Mouse (Mus musculus) stomach, embryonic 16.5 days (tissue): ENCODE measurements around the gene Fcnb. TPM values are rescaled to one million over a fixed set of nuclear protein-coding genes. Genes with fewer than 3 reads are reported as not detected.

ENCODE experiments used
- ATAC-seq: fragments of 200-750 bp; cut with Nextera tagmentation; 2 replicates; pipeline ENCODE4 v1.8.0; 2017; ENCODE audit warnings: moderate number of reproducible peaks, moderate TSS enrichment; ENCODE audit not compliant: insufficient read depth, low FRiP score
- H3K27ac ChIP-seq: fragments of 300-500 bp; sonication (generic); 2 replicates; pipeline ENCODE4 v1.5.1; 2014; ENCODE audit warnings: low read length
- H3K27me3 ChIP-seq: fragments of 300-500 bp; sonication (generic); 2 replicates; pipeline ENCODE4 v1.6.1; 2014; ENCODE audit warnings: low read length, control low read depth, mixed read lengths; ENCODE audit not compliant: control insufficient read depth, insufficient read depth
- H3K36me3 ChIP-seq: fragments of 300-500 bp; sonication (generic); 2 replicates; pipeline ENCODE4 v1.6.1; 2014; ENCODE audit warnings: low read length; ENCODE audit not compliant: control insufficient read depth, insufficient read depth
- H3K4me1 ChIP-seq: fragments of 300-500 bp; sonication (generic); 2 replicates; pipeline ENCODE4 v1.6.1; 2014; ENCODE audit warnings: low read length, control low read depth, mixed read lengths; ENCODE audit not compliant: control insufficient read depth, insufficient read depth
- H3K4me2 ChIP-seq: fragments of 300-500 bp; sonication (generic); 2 replicates; pipeline ENCODE4 v1.6.1; 2014; ENCODE audit warnings: low read depth, low read length, mixed read lengths
- H3K4me3 ChIP-seq: fragments of 300-500 bp; sonication (generic); replicated peaks from 2 replicates; pipeline ENCODE4 v1.5.1; 2014; ENCODE audit warnings: mild to moderate bottlenecking, low read length
- H3K9ac ChIP-seq: fragments of 300-500 bp; sonication (generic); 2 replicates; pipeline ENCODE4 v1.6.1; 2014; ENCODE audit warnings: low read length
- H3K9me3 ChIP-seq: fragments of 300-500 bp; sonication (generic); replicated peaks from 2 replicates; pipeline ENCODE4 v1.6.1; 2016; ENCODE audit warnings: low read length, control low read depth; ENCODE audit not compliant: control insufficient read depth
- WGBS: fragments of 180-500 bp; shearing (Covaris S2); extraction: QIAGEN DNeasy Blood & Tissue Kit; methylation state at CpG from one replicate; pipeline ENCODE4 v1.1.7; 2014; 5-methylcytosine and 5-hydroxymethylcytosine counted together
- polyA plus RNA-seq: library from polyadenylated mRNA; unstranded; fragments of >200 nt; fragmentation: Nextera tagmentation; extraction: Ambion mirVana; gene quantifications from 2 replicates; pipeline ENCODE4 v1.2.1, GENCODE M21; 2015

The Fcnb gene
- polyA plus RNA-seq, 1 experiment from 2014 or later = 2.5 TPM

DNA sequence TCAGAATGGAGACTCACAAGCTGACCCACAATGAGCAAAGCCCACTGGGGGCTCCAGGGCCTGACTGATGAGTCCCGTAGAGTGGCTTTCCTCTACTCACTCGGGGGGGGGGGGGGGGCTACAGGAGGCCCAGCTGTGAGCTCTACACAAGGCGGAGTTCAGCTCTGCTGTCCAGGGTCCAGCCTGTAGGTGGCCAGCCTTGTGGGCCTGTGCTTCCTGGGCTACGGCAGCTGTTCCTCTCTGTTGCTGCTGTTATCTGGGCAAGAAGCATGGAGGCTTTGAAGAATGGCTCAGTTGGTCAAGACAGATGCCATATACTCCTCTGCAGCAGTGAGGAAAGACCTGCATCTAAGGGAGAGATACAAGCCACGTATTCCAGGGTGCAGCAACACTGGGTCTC lies 24.1 kb upstream of the Fcnb start:
- Histone ChIP-seq H3K9me3 (no peaks in the 10 kb centered on the region), H3K4me1 (no peaks in the 10 kb centered on the region), H3K36me3 (no peaks in the 10 kb centered on the region), H3K27me3 (no peaks in the 10 kb centered on the region), H3K4me3 (no peak overlapping the region), H3K27ac (no peak overlapping the region), H3K9ac (no peak overlapping the region), H3K4me2 (no peak overlapping the region)
- no peak for ATAC-seq
- WGBS = 40% methylated on average over 4 of the region's 5 CpGs

DNA sequence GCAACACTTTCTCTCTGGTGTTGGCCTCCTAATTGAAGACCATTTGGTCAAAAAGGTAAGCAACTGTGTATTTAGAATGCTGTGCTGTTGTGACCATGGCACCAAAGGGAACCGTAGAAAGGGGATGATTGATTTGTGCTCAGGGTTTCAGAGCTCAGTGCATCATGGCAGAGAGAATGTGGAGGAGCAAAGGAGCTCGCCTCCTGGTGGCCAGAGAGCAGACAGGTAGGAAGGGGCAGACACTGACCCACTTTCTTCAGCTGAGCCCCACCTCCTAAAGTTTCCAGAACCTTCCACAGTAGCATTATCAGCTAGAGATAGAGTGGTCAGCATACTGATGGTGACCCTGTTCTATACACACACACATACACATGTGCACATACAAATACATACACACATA lies 21.3 kb upstream of the Fcnb start:
- no peak overlapping the region for H3K9ac ChIP-seq
- H3K27ac ChIP-seq = no peak overlapping the region
- H3K4me1 ChIP-seq = no peaks in the 10 kb centered on the region
- ATAC-seq = no peak
- no peaks in the 10 kb centered on the region for H3K27me3 ChIP-seq
- H3K4me3 ChIP-seq = no peak overlapping the region
- no peaks in the 10 kb centered on the region for H3K9me3 ChIP-seq
- no peaks in the 10 kb centered on the region for H3K36me3 ChIP-seq
- WGBS = 56% methylated on average over 2 of the region's 2 CpGs
- H3K4me2 ChIP-seq = no peak overlapping the region

DNA sequence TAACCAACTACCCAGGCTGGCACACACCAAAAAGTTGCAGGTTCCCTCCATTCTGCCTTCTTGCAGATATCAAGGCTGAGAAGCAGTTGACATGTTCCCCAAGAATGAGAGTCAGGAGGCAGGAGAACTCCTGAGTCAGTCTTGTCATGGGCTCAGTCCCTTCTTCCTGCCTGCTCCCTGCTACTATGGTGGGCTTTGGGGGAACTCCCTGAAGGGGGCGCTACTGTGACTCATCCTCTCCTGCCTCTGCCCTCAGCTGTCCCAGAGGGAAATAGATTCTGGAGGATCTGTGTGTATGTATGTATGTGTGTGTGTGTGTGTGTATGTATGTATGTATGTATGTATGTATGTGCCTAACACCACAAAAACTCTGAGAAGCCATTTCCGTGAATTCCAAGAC lies 19.0 kb upstream of the Fcnb start:
- Histone ChIP-seq H3K4me2 (no peak overlapping the region), H3K27me3 (no peaks in the 10 kb centered on the region), H3K4me1 (peaks cover 3% of the 10 kb centered on the region; the same call in 1 of the 2 replicates), H3K27ac (no peak overlapping the region), H3K9ac (no peak overlapping the region), H3K9me3 (no peaks in the 10 kb centered on the region), H3K36me3 (no peaks in the 10 kb centered on the region), H3K4me3 (no peak overlapping the region)
- 51% methylated on average over 2 of the region's 2 CpGs for WGBS
- ATAC-seq = no peak

DNA sequence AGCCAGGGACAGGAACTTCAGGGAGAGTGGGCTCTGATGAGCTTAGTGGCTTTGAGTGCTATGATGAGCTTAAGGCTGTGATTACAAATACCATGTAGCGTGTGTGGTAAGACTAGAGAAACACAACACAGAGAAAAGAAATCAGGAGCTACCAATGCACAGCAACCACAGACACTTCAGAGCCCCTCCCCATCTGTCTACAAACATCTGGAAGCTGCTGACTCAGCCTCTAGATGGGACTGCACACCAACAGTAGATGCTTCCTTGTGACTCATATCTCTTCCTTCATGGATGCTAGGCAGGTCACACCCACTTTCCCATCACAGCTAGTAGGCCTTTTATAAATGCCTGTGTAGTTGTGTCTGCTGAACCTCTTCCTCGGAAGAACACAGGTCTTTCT lies 17.2 kb upstream of the Fcnb start:
- H3K36me3 ChIP-seq = no peaks in the 10 kb centered on the region
- no peak overlapping the region for H3K27ac ChIP-seq
- H3K4me1 ChIP-seq = peaks cover 8% of the 10 kb centered on the region
- ATAC-seq = no peak
- no peaks in the 10 kb centered on the region for H3K27me3 ChIP-seq
- WGBS = 89% methylated on average over 2 of the region's 2 CpGs
- H3K9me3 ChIP-seq = no peaks in the 10 kb centered on the region
- no peak overlapping the region for H3K4me3 ChIP-seq
- no peak overlapping the region for H3K4me2 ChIP-seq
- no peak overlapping the region for H3K9ac ChIP-seq

DNA sequence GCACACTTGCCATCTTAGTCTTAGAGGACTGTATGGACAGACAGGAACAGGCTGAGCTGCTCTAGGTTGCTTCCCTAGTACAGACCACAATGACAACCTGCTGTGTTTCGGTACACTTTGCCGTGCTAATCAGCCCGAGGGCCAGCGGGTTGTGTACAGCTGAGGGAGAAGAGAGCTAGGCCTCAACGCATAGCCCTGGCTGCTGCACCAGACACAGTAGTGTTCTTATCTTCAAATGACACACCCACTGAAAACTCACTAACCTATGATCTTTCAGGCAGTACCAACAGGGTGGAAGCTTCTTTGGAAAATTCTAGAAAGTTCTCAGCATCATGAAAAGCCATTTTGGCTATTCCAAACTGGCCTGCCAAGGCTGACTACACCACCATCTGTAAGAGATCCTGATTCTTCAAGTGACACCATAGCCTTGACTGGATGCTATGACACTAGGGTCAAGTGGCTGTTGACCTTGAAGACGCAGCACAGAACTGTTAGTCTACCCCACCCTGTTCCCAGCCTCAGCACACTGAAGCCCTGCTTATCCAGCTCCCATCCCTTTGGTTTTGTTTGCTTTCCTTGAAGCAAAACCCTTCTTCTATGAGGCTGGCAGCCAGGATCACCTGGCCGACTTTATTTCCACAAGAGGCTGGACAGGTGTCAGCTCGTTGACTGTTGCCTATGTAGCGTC lies 16.3 kb upstream of the Fcnb start:
- no peaks in the 10 kb centered on the region for H3K27me3 ChIP-seq
- no peak overlapping the region for H3K4me2 ChIP-seq
- H3K4me3 ChIP-seq = no peak overlapping the region
- H3K9ac ChIP-seq = no peak overlapping the region
- H3K36me3 ChIP-seq = no peaks in the 10 kb centered on the region
- H3K27ac ChIP-seq = no peak overlapping the region
- ATAC-seq = no peak; the same call in 1 of the 2 replicates
- H3K4me1 ChIP-seq = peaks cover 8% of the 10 kb centered on the region
- WGBS = 67% methylated on average over 9 of the region's 9 CpGs
- no peaks in the 10 kb centered on the region for H3K9me3 ChIP-seq

DNA sequence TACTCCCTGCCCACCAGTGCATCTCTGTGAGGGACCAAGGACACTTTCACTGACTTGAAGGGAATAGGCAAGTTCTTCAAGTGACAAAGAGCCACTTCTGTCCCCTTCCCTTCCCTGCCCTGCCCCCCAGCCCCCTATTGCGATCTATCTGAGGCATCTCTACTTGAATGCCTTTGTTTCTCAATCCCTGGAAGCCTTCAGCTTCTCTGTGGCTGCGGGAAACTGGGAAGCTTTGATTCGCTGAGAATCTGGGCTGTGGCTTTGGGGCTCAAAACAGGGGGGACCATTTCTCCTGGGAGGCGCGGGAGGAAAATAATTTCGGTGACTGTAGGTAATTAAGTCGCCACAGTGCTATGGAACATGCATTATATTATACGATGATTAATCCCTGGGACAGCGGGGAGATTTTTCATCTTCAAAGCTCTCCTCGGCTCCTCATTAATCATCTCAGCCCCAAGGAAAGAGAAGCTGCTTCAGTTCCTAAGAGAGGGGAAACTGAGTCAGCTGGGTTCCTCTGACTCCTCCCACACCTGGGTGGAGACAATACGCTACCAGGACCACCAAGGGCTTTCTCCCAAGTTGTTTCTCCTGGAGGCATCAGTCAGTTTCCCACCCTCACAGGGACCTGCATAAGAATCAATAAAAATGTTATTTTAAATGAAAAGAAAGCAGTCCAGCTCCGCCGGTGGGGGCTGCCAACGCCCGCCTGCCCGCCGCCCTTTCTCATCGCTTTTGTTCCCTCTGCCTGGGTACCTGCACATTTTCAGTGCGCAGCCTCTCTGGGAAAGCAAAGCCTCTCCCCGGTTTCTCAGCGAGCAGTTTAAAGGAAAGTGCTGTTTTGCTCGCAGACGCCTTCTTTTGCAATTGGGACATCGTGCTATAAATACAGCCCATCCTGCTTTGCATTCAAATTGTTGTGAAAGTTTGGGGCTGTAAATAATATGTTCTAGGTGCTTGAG lies 14.1 kb upstream of the Fcnb start:
- Histone ChIP-seq H3K4me1 (peaks cover 8% of the 10 kb centered on the region), H3K9me3 (no peaks in the 10 kb centered on the region), H3K4me2 (peak overlapping the region; percentile 30), H3K27me3 (no peaks in the 10 kb centered on the region), H3K9ac (no peak overlapping the region; the same call in 1 of the 2 replicates), H3K4me3 (peak overlapping the region; percentile 7; the same call in 1 of the 2 replicates), H3K27ac (no peak overlapping the region), H3K36me3 (no peaks in the 10 kb centered on the region)
- no peak for ATAC-seq
- WGBS = 6% methylated on average over 24 of the region's 24 CpGs

DNA sequence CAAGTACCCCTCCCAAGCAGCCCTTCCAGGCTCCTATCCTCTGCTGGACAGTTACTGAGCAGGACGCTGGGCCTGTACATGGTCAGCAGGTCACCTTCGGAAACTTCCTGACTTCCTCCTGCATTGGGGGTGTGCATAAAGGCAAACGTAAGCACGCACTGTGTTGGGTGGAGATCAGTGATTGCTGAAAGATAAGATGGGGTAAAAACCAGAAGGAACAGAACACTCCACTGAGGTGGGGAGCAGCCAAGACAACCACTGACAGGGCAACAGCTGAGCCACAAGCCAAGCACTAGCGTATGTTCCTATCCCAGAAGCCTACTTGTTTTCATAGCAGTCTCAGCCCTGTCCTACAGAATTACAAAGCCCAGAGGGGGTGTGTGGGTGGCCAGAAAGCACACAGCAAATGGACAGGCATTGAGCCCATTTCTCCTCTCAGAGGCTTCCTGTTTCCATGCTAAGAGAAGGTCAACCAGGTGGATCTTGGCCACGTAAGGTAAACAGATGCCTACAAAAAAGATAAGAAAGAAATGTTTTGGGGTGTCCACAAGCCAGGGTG lies 12.1 kb upstream of the Fcnb start:
- 64% methylated on average over 6 of the region's 6 CpGs for WGBS
- no peak overlapping the region for H3K27ac ChIP-seq
- no peak overlapping the region for H3K9ac ChIP-seq
- H3K36me3 ChIP-seq = no peaks in the 10 kb centered on the region
- H3K4me3 ChIP-seq = no peak overlapping the region
- H3K27me3 ChIP-seq = no peaks in the 10 kb centered on the region
- no peak for ATAC-seq
- no peak overlapping the region for H3K4me2 ChIP-seq
- H3K9me3 ChIP-seq = no peaks in the 10 kb centered on the region
- H3K4me1 ChIP-seq = peaks cover 8% of the 10 kb centered on the region

DNA sequence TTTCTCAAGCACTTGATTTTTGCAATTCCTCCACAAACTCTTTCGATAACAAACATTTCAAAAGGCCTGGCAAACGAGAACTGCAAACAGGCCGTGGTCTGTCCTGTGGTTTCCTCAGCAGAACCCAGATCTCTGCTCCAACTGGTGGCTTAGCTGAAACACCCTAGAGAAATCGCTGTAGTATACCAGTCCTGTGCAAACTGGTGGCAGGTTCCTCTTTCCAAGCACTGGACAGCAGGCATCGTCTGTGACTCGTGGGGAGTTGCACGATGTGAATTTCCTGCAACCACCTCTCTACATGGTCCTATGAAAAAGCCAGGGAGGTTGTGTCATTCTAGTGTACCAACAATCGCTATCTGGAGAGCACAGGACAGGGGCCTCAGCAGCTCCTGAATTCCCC lies 7.4 kb upstream of the Fcnb start:
- H3K27ac ChIP-seq = no peak overlapping the region
- no peak overlapping the region for H3K4me3 ChIP-seq
- H3K27me3 ChIP-seq = no peaks in the 10 kb centered on the region
- no peaks in the 10 kb centered on the region for H3K9me3 ChIP-seq
- H3K4me2 ChIP-seq = no peak overlapping the region
- H3K9ac ChIP-seq = no peak overlapping the region
- no peaks in the 10 kb centered on the region for H3K36me3 ChIP-seq
- whole genome bisulfite sequencing = 81% methylated on average over 8 of the region's 8 CpGs
- no peaks in the 10 kb centered on the region for H3K4me1 ChIP-seq
- ATAC-seq = no peak

DNA sequence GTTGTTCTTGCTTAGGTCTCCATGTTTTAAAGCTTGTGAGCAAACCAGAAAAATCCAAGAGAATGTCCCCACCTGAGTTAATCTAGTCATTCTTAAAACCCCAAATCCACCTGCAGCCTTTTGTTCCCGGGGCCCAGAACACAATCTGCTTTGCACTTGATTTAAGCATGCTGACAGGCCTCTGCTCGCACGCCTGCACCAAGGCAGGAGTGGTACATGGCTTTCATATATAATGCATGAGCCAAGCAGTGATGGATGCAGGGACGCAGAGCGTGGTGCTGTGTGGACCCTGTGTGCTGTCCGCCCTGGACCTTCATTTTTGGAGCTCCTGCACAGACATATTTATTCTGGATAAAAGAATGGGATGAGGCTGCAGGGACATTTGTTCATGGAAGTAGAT lies 6.4 kb upstream of the Fcnb start:
- Histone ChIP-seq H3K36me3 (no peaks in the 10 kb centered on the region), H3K4me3 (no peak overlapping the region), H3K27ac (no peak overlapping the region), H3K4me2 (no peak overlapping the region), H3K9ac (no peak overlapping the region), H3K4me1 (no peaks in the 10 kb centered on the region), H3K9me3 (no peaks in the 10 kb centered on the region), H3K27me3 (no peaks in the 10 kb centered on the region)
- 77% methylated on average over 6 of the region's 6 CpGs for WGBS
- ATAC-seq = no peak
